In genomic region chr5:67222440-67223390, GRCm38 (mm10) we compare ENCODE assay signal across 8 mouse cellular contexts. TPM values are rescaled to one million over a fixed set of nuclear protein-coding genes. Genes with fewer than 3 reads are reported as not detected.
DNase-seq lines count a peak whose midpoint lies in the region; ATAC-seq and TF ChIP-seq lines count a peak whose summit lies in the region.

No protein-coding gene starts in this region.

- peaks cover 11% of the 10 kb centered on the region for H3K4me1 ChIP-seq in testis, adult 2 months (ENCODE audit: control insufficient read depth, insufficient read depth, low read length)
- peaks cover 10% of the 10 kb centered on the region for H3K4me1 ChIP-seq in forebrain, embryonic 16.5 days (replicated peaks; ENCODE audit: control insufficient read depth, insufficient read depth, low read length)
- peaks cover 4% of the 10 kb centered on the region; the same call in 1 of the 2 replicates for H3K4me1 ChIP-seq in stomach, embryonic 16.5 days (ENCODE audit: control insufficient read depth, insufficient read depth, low read length)

- H3K27me3 ChIP-seq in testis, adult 2 months (ENCODE audit: control insufficient read depth, insufficient read depth, low read length), result peaks cover 6% of the 10 kb centered on the region
- peaks cover 80% of the 10 kb centered on the region for H3K27me3 ChIP-seq in forebrain, embryonic 16.5 days (replicated peaks; ENCODE audit: control insufficient read depth, insufficient read depth, low read length)
- peaks cover 90% of the 10 kb centered on the region for H3K27me3 ChIP-seq in stomach, embryonic 16.5 days (ENCODE audit: control insufficient read depth, insufficient read depth, low read length)

- 0 out of 2 replicates have a peak overlapping the region, but pooled peaks have one; percentile 13 for H3K9ac ChIP-seq in forebrain, embryonic 16.5 days (replicated peaks; ENCODE audit: low read depth, low read length)
- no peak overlapping the region for H3K9ac ChIP-seq in stomach, embryonic 16.5 days (ENCODE audit: low read length)

- TF ChIP-seq CTCF in testis, adult 2 months (IDR thresholded peaks at IDR 0.05; ENCODE audit: control insufficient read depth, insufficient read depth, insufficient replicate concordance, low read depth, low read length), result no peak

- H3K4me3 ChIP-seq in testis, adult 2 months (ENCODE audit: control insufficient read depth, low read depth, low read length), result peak overlapping the region; percentile 56
- peak overlapping the region; percentile 36 for H3K4me3 ChIP-seq in forebrain, embryonic 16.5 days (replicated peaks; ENCODE audit: low read length)
- H3K4me3 ChIP-seq in stomach, embryonic 16.5 days (replicated peaks; ENCODE audit: low read length), result peak overlapping the region; percentile 30

- DNase-seq in testis, postnatal 10 days (ENCODE audit: low spot score), result no peak
- DNase-seq in kidney, postnatal 4 days, result peak; percentile 41 to 53
- no peak for DNase-seq in gastrocnemius, postnatal 4 days (ENCODE audit: low spot score in 2 of 2)
- no peak for DNase-seq in cerebellum, postnatal 36 days
- DNase-seq in layer of hippocampus, adult 9-10 months (ENCODE audit: low spot score), result no peak

- ATAC-seq in forebrain, embryonic 16.5 days, result peak; percentile 65; the same call in 1 of the 2 replicates
- ATAC-seq in stomach, embryonic 16.5 days (ENCODE audit: insufficient read depth, low FRiP score), result no peak

- 2% methylated on average over 44 of the region's 44 CpGs for WGBS in forebrain, embryonic 16.5 days
- WGBS in stomach, embryonic 16.5 days, result 2% methylated on average over 44 of the region's 44 CpGs

- H3K9me3 ChIP-seq in forebrain, embryonic 16.5 days (ENCODE audit: control insufficient read depth, low read length), result 0 out of 2 replicates have a peak, but pooled peaks cover 5% of the 10 kb centered on the region
- peaks cover 12% of the 10 kb centered on the region; the same call in 1 of the 2 replicates for H3K9me3 ChIP-seq in stomach, embryonic 16.5 days (replicated peaks; ENCODE audit: control insufficient read depth, low read length)

- no peak overlapping the region for H3K27ac ChIP-seq in testis, adult 2 months (ENCODE audit: control insufficient read depth, insufficient read depth, low read depth, low read length)
- no peak overlapping the region for H3K27ac ChIP-seq in forebrain, embryonic 16.5 days (ENCODE audit: low read length)
- no peak overlapping the region for H3K27ac ChIP-seq in stomach, embryonic 16.5 days (ENCODE audit: low read length)

- TF ChIP-seq POLR2A in testis, adult 2 months (IDR thresholded peaks at IDR 0.05; ENCODE audit: control insufficient read depth, low read depth, low read length), result no peak

- H3K36me3 ChIP-seq in testis, adult 2 months (ENCODE audit: control insufficient read depth, insufficient read depth, low read length), result no peaks in the 10 kb centered on the region
- H3K36me3 ChIP-seq in forebrain, embryonic 16.5 days (ENCODE audit: control insufficient read depth, insufficient read depth), result no peaks in the 10 kb centered on the region
- no peaks in the 10 kb centered on the region for H3K36me3 ChIP-seq in stomach, embryonic 16.5 days (ENCODE audit: control insufficient read depth, insufficient read depth, low read length)

- H3K4me2 ChIP-seq in forebrain, embryonic 16.5 days (ENCODE audit: low read length), result peak overlapping the region; percentile 54
- H3K4me2 ChIP-seq in stomach, embryonic 16.5 days (ENCODE audit: low read depth, low read length), result peak overlapping the region; percentile 41; the same call in 1 of the 2 replicates

RNA-seq across cellular contexts. Expression of gene Tmem33, which starts 37.6 kb away (rescaled TPM):
- 43.7 and 58.1 TPM in 2 replicates for polyA plus RNA-seq in testis, adult 2 months (2012; rRNA removed)
- 82.9 and 83.1 TPM in 2 replicates for polyA plus RNA-seq in forebrain, embryonic 16.5 days (2015; fragmentation: Nextera tagmentation; extraction: Ambion mirVana)
- 95.7 and 97.9 TPM in 2 replicates for polyA plus RNA-seq in stomach, embryonic 16.5 days (2015; fragmentation: Nextera tagmentation; extraction: Ambion mirVana)
- 10 to 100 TPM; 38.2 to 42.6 TPM for total RNA-seq in gastrocnemius, postnatal 4 days (2021)

Comparison
In these comparisons a context has a peak if more than half of its experiments do, and no peak if none do; other contexts are left out.
1. DNase-seq: peak in kidney, postnatal 4 days (2 of 2); none in testis, postnatal 10 days (single experiment), gastrocnemius, postnatal 4 days (0 of 2), cerebellum, postnatal 36 days (0 of 2) and layer of hippocampus, adult 9-10 months (single experiment).
2. Peak in every context shown above with its lines, with median percentiles within 50 percentile points of each other: H3K4me3 ChIP-seq.